Mouse (Mus musculus): ENCODE data around the gene Lamtor2. TPM values are rescaled to one million over a fixed set of nuclear protein-coding genes. Genes with fewer than 3 reads are reported as not detected.

Lamtor2 gene
- polyA plus RNA-seq, 1 experiment, result 122 TPM

- peak; percentile 97 for DNase-seq (ENCODE audit: low read depth)
- TF ChIP-seq POLR2A (IDR thresholded peaks at IDR 0.05; ENCODE audit: borderline replicate concordance, extremely low read depth, insufficient read depth, insufficient read length, poor library complexity, severe bottlenecking) (peak; percentile 49; the same call in 1 of the 2 replicates), CTCF (IDR thresholded peaks at IDR 0.05; ENCODE audit: borderline replicate concordance, extremely low read depth, insufficient read depth, insufficient read length) (no peak)
These were observed 21.3 kb downstream of the Lamtor2 start for GRCm38 (mm10) chr3:88531348-88532298.

- DNase-seq (ENCODE audit: low read depth), result peak; percentile 43
These were observed 22.6 kb downstream of the Lamtor2 start for GRCm38 (mm10) chr3:88530082-88530864.

GRCm38 (mm10) chr3:88529204-88530000 lies 23.5 kb downstream of the Lamtor2 start:
- peak; percentile 52 for DNase-seq (ENCODE audit: low read depth)

More at GRCm38 (mm10) chr3:88530082-88530864, 22.6 kb downstream of the Lamtor2 start:
- TF ChIP-seq POLR2A (IDR thresholded peaks at IDR 0.05; ENCODE audit: borderline replicate concordance, extremely low read depth, insufficient read depth, insufficient read length, poor library complexity, severe bottlenecking) (no peak), CTCF (IDR thresholded peaks at IDR 0.05; ENCODE audit: borderline replicate concordance, extremely low read depth, insufficient read depth, insufficient read length) (no peak)

GRCm38 (mm10) chr3:88528646-88529045 lies 24.2 kb downstream of the Lamtor2 start:
- TF ChIP-seq CTCF (IDR thresholded peaks at IDR 0.05; ENCODE audit: borderline replicate concordance, extremely low read depth, insufficient read depth, insufficient read length) (no peak), POLR2A (IDR thresholded peaks at IDR 0.05; ENCODE audit: borderline replicate concordance, extremely low read depth, insufficient read depth, insufficient read length, poor library complexity, severe bottlenecking) (no peak)
- no peak for DNase-seq (ENCODE audit: low read depth)

More at GRCm38 (mm10) chr3:88529204-88530000, 23.5 kb downstream of the Lamtor2 start:
- no peak for TF ChIP-seq CTCF (IDR thresholded peaks at IDR 0.05; ENCODE audit: borderline replicate concordance, extremely low read depth, insufficient read depth, insufficient read length)
- TF ChIP-seq POLR2A (IDR thresholded peaks at IDR 0.05; ENCODE audit: borderline replicate concordance, extremely low read depth, insufficient read depth, insufficient read length, poor library complexity, severe bottlenecking), result no peak

GRCm38 (mm10) chr3:88527565-88527964 lies 25.3 kb downstream of the Lamtor2 start:
- TF ChIP-seq CTCF (IDR thresholded peaks at IDR 0.05; ENCODE audit: borderline replicate concordance, extremely low read depth, insufficient read depth, insufficient read length), result no peak
- TF ChIP-seq POLR2A (IDR thresholded peaks at IDR 0.05; ENCODE audit: borderline replicate concordance, extremely low read depth, insufficient read depth, insufficient read length, poor library complexity, severe bottlenecking), result no peak
- peak; percentile 45 for DNase-seq (ENCODE audit: low read depth)

GRCm38 (mm10) chr3:88526157-88527131 lies 26.4 kb downstream of the Lamtor2 start:
- peak; percentile 94 for DNase-seq (ENCODE audit: low read depth)
- TF ChIP-seq CTCF (IDR thresholded peaks at IDR 0.05; ENCODE audit: borderline replicate concordance, extremely low read depth, insufficient read depth, insufficient read length) (peak; percentile 99), POLR2A (IDR thresholded peaks at IDR 0.05; ENCODE audit: borderline replicate concordance, extremely low read depth, insufficient read depth, insufficient read length, poor library complexity, severe bottlenecking) (no peak)

- DNase-seq (ENCODE audit: low read depth), result no peak
- TF ChIP-seq POLR2A (IDR thresholded peaks at IDR 0.05; ENCODE audit: borderline replicate concordance, extremely low read depth, insufficient read depth, insufficient read length, poor library complexity, severe bottlenecking) (no peak), CTCF (IDR thresholded peaks at IDR 0.05; ENCODE audit: borderline replicate concordance, extremely low read depth, insufficient read depth, insufficient read length) (no peak)
These were observed 27.9 kb downstream of the Lamtor2 start for GRCm38 (mm10) chr3:88525021-88525420.

- no peak for DNase-seq (ENCODE audit: low read depth)
- no peak for TF ChIP-seq CTCF (IDR thresholded peaks at IDR 0.05; ENCODE audit: borderline replicate concordance, extremely low read depth, insufficient read depth, insufficient read length)
These were observed 29.8 kb downstream of the Lamtor2 start for GRCm38 (mm10) chr3:88523027-88523426.

- DNase-seq (ENCODE audit: low read depth), result peak; percentile 79
- TF ChIP-seq CTCF (IDR thresholded peaks at IDR 0.05; ENCODE audit: borderline replicate concordance, extremely low read depth, insufficient read depth, insufficient read length), result peak; percentile 94
- TF ChIP-seq POLR2A (IDR thresholded peaks at IDR 0.05; ENCODE audit: borderline replicate concordance, extremely low read depth, insufficient read depth, insufficient read length, poor library complexity, severe bottlenecking), result no peak
These were observed 31.0 kb downstream of the Lamtor2 start for GRCm38 (mm10) chr3:88521803-88522331.
